In the genomic region with DNA sequence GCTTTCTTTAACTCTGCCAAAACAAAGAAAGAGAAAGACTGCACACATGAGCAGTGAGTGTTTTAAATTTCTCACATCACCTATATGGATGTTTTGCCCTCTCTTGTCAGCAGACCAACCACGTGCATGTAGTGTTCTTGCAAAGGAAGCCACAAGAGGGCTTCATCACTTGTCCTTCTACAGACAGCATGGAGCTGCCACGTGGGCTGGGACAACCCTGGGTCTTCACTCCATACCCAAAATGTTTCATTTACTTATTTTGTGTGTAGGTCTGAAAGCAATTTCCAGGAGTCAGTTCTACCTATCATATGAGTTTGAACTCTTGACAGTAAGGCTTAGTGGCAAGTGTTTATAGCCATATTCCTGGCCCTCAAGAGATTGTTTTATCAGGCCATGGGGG, we compare ENCODE assay signal across 8 mouse cellular contexts. TPM values are rescaled to one million over a fixed set of nuclear protein-coding genes. Genes with fewer than 3 reads are reported as not detected.
DNase-seq lines count a peak whose midpoint lies in the region; ATAC-seq and TF ChIP-seq lines count a peak whose summit lies in the region.

No protein-coding gene starts in this region.

- no peaks in the 10 kb centered on the region for H3K27me3 ChIP-seq in lung, embryonic 14.5 days (ENCODE audit: insufficient read depth, low read length)
- H3K27me3 ChIP-seq in heart, postnatal 0 days (ENCODE audit: control insufficient read depth, insufficient read depth, low read length) = no peaks in the 10 kb centered on the region
- H3K27me3 ChIP-seq in liver, embryonic 14.5 days (ENCODE audit: control insufficient read depth, insufficient read depth, low read length) = no peaks in the 10 kb centered on the region
- H3K27me3 ChIP-seq in small intestine, adult 2 months (ENCODE audit: control insufficient read depth, insufficient read depth, low read length) = no peaks in the 10 kb centered on the region

- no peak overlapping the region for H3K27ac ChIP-seq in lung, embryonic 14.5 days (ENCODE audit: low read depth)
- H3K27ac ChIP-seq in heart, postnatal 0 days (ENCODE audit: low read depth) = 0 out of 2 replicates have a peak overlapping the region, but pooled peaks have one; percentile 99
- peak overlapping the region; percentile 33 for H3K27ac ChIP-seq in liver, embryonic 14.5 days
- H3K27ac ChIP-seq in small intestine, adult 2 months (ENCODE audit: insufficient read depth, low read depth, low read length) = no peak overlapping the region

- peak; percentile 71 for DNase-seq in lung, embryonic 14.5 days
- no peak for DNase-seq in lung, adult 18-20 months
- DNase-seq in brain, embryonic 14.5 days (ENCODE audit: low read depth) = peak; percentile 22
- DNase-seq in heart, postnatal 0 days (ENCODE audit: low spot score) = peak; percentile 23
- peak in 1 of 3 experiments; percentile 48 for DNase-seq in liver, embryonic 14.5 days (ENCODE audit: low read depth in 3 of 3, low spot score in 3 of 3)
- no peak for DNase-seq in layer of hippocampus, postnatal 14 days (ENCODE audit: low spot score in 2 of 2)
- no peak for DNase-seq in gastrocnemius, adult 8-10 months (ENCODE audit: low spot score in 2 of 2)

- TF ChIP-seq CTCF in lung, embryonic 14.5 days (IDR thresholded peaks at IDR 0.05; ENCODE audit: low read depth) = peak; percentile 53
- TF ChIP-seq CTCF in brain, embryonic 14.5 days (IDR thresholded peaks at IDR 0.05; ENCODE audit: borderline replicate concordance, extremely low read depth, insufficient read depth, insufficient read length) = peak; percentile 17; the same call in 1 of the 2 replicates
- TF ChIP-seq CTCF in heart, postnatal 0 days (IDR thresholded peaks at IDR 0.05; ENCODE audit: low read depth) = no peak
- peak; percentile 61 for TF ChIP-seq CTCF in liver, embryonic 14.5 days (IDR thresholded peaks at IDR 0.05; ENCODE audit: low read depth)
- TF ChIP-seq CTCF in small intestine, adult 2 months (IDR thresholded peaks at IDR 0.05; ENCODE audit: extremely low read depth, insufficient read length, insufficient replicate concordance, low read depth, low read length) = no peak

- TF ChIP-seq EP300 in heart, postnatal 0 days (IDR thresholded peaks at IDR 0.05; ENCODE audit: low read depth) = no peak
- no peak for TF ChIP-seq EP300 in liver, embryonic 14.5 days (IDR thresholded peaks at IDR 0.05; ENCODE audit: low read depth)

- H3K4me2 ChIP-seq in lung, embryonic 14.5 days = peak overlapping the region; percentile 77
- peak overlapping the region; percentile 91 for H3K4me2 ChIP-seq in heart, postnatal 0 days (ENCODE audit: low read depth, low read length)
- H3K4me2 ChIP-seq in liver, embryonic 14.5 days (ENCODE audit: low read depth) = peak overlapping the region; percentile 80

- H3K4me1 ChIP-seq in lung, embryonic 14.5 days (ENCODE audit: insufficient read depth) = no peaks in the 10 kb centered on the region; the same call in 1 of the 2 replicates
- H3K4me1 ChIP-seq in heart, postnatal 0 days (ENCODE audit: control insufficient read depth, insufficient read depth) = peaks cover 19% of the 10 kb centered on the region
- peaks cover 23 to 26% of the 10 kb centered on the region in 2 experiments for H3K4me1 ChIP-seq in liver, embryonic 14.5 days (replicated peaks; ENCODE audit: control insufficient read depth in 2 of 2, insufficient read depth in 2 of 2, low read length in 1 of 2)
- H3K4me1 ChIP-seq in small intestine, adult 2 months (ENCODE audit: control insufficient read depth, insufficient read depth, insufficient read length, low read length) = 0 out of 2 replicates have a peak, but pooled peaks cover 4% of the 10 kb centered on the region

- peaks cover 62% of the 10 kb centered on the region for H3K36me3 ChIP-seq in lung, embryonic 14.5 days (ENCODE audit: insufficient read depth)
- peaks cover 49% of the 10 kb centered on the region for H3K36me3 ChIP-seq in heart, postnatal 0 days (replicated peaks; ENCODE audit: control insufficient read depth, insufficient read depth, low read length)
- H3K36me3 ChIP-seq in liver, embryonic 14.5 days (replicated peaks; ENCODE audit: control insufficient read depth, insufficient read depth, low read depth) = peaks cover 48% of the 10 kb centered on the region
- peaks cover 34% of the 10 kb centered on the region for H3K36me3 ChIP-seq in small intestine, adult 2 months (ENCODE audit: control insufficient read depth, insufficient read depth, low read length)

- no peak for ATAC-seq in lung, embryonic 14.5 days (ENCODE audit: insufficient read depth)
- no peak for ATAC-seq in heart, postnatal 0 days (ENCODE audit: insufficient read depth, low read depth)
- ATAC-seq in liver, embryonic 14.5 days (ENCODE audit: insufficient read depth) = no peak

- no peaks in the 10 kb centered on the region for H3K9me3 ChIP-seq in lung, embryonic 14.5 days (ENCODE audit: low read depth, low read length)
- H3K9me3 ChIP-seq in heart, postnatal 0 days (replicated peaks; ENCODE audit: control insufficient read depth, low read length) = no peaks in the 10 kb centered on the region
- H3K9me3 ChIP-seq in liver, embryonic 14.5 days (ENCODE audit: control insufficient read depth, low read length) = no peaks in the 10 kb centered on the region

- H3K9ac ChIP-seq in lung, embryonic 14.5 days = peak overlapping the region; percentile 90
- H3K9ac ChIP-seq in heart, postnatal 0 days (replicated peaks; ENCODE audit: low read depth, low read length) = peak overlapping the region; percentile 96; the same call in 1 of the 2 replicates
- H3K9ac ChIP-seq in liver, embryonic 14.5 days (replicated peaks) = peak overlapping the region; percentile 94

- H3K4me3 ChIP-seq in lung, embryonic 14.5 days (ENCODE audit: low read depth, low read length) = peak overlapping the region; percentile 90
- H3K4me3 ChIP-seq in heart, postnatal 0 days (ENCODE audit: low read depth, low read length) = peak overlapping the region; percentile 76
- peak overlapping the region; percentile 75 to 87 for H3K4me3 ChIP-seq in liver, embryonic 14.5 days (ENCODE audit: insufficient read depth in 1 of 2, low read depth in 2 of 2, low read length in 2 of 2)
- peak overlapping the region; percentile 100; the same call in 1 of the 2 replicates for H3K4me3 ChIP-seq in small intestine, adult 2 months (ENCODE audit: low read depth, low read length)

- 1% methylated on average over 2 of the region's 2 CpGs for WGBS in lung, embryonic 14.5 days
- 0% methylated on average over 2 of the region's 2 CpGs for WGBS in heart, postnatal 0 days
- 0% methylated on average over 2 of the region's 2 CpGs for WGBS in liver, embryonic 14.5 days (ENCODE audit: insufficient replicate concordance)
- 1% methylated on average over 2 of the region's 2 CpGs for WGBS in small intestine, adult 2 months

- TF ChIP-seq POLR2A in brain, embryonic 14.5 days (IDR thresholded peaks at IDR 0.05; ENCODE audit: borderline replicate concordance, extremely low read depth, insufficient read depth, insufficient read length, poor library complexity, severe bottlenecking) = no peak
- no peak for TF ChIP-seq POLR2A in small intestine, adult 2 months (IDR thresholded peaks at IDR 0.05; ENCODE audit: low read depth, low read length)

RNA-seq across cellular contexts. Expression of a gene that starts 1.1 kb away (rescaled TPM):
- 101 and 110 TPM in 2 replicates for polyA plus RNA-seq in lung, embryonic 14.5 days (2014; fragmentation: Nextera tagmentation; extraction: Ambion mirVana)
- polyA plus RNA-seq in brain, embryonic 14.5 days (2012; rRNA removed) = 40.4 and 48.8 TPM in 2 replicates
- 31.9 and 65.0 TPM in 2 replicates for total RNA-seq in heart, postnatal 0 days (2014; rRNA removed; ENCODE audit: low replicate concordance)
- polyA plus RNA-seq in heart, postnatal 0 days (2015; fragmentation: Nextera tagmentation; extraction: Ambion mirVana) = 63.2 and 66.5 TPM in 2 replicates
- polyA plus RNA-seq in liver, embryonic 14.5 days (2012; rRNA removed) = 7.2 and 10.3 TPM in 2 replicates
- polyA plus RNA-seq in liver, embryonic 14.5 days (2014; fragmentation: Nextera tagmentation; extraction: Ambion mirVana) = 35.3 and 36.9 TPM in 2 replicates
- polyA plus RNA-seq in small intestine, adult 2 months (2012; rRNA removed) = 3.8 and 6.8 TPM in 2 replicates
- total RNA-seq in layer of hippocampus, postnatal 14 days (2021) = 10 to 100 TPM; 56.1 to 57.1 TPM
- 10 to 100 TPM; 38.3 to 45.6 (median 39.8) TPM for total RNA-seq in gastrocnemius, adult 8-10 months (2022)

RNA-seq across cellular contexts. Expression of a gene that starts 1.1 kb away (rescaled TPM):
- 126 and 128 TPM in 2 replicates for polyA plus RNA-seq in lung, embryonic 14.5 days (2014; fragmentation: Nextera tagmentation; extraction: Ambion mirVana)
- polyA plus RNA-seq in brain, embryonic 14.5 days (2012; rRNA removed) = 60.1 and 76.3 TPM in 2 replicates
- total RNA-seq in heart, postnatal 0 days (2014; rRNA removed; ENCODE audit: low replicate concordance) = 30.5 and 45.8 TPM in 2 replicates
- 30.7 and 37.3 TPM in 2 replicates for polyA plus RNA-seq in heart, postnatal 0 days (2015; fragmentation: Nextera tagmentation; extraction: Ambion mirVana)
- 50.2 and 88.0 TPM in 2 replicates for polyA plus RNA-seq in liver, embryonic 14.5 days (2012; rRNA removed)
- polyA plus RNA-seq in liver, embryonic 14.5 days (2014; fragmentation: Nextera tagmentation; extraction: Ambion mirVana) = 90.8 and 91.8 TPM in 2 replicates
- polyA plus RNA-seq in small intestine, adult 2 months (2012; rRNA removed) = 3.3 and 5.5 TPM in 2 replicates
- total RNA-seq in layer of hippocampus, postnatal 14 days (2021) = 10 to 100 TPM; 43.3 to 45.6 TPM
- total RNA-seq in gastrocnemius, adult 8-10 months (2022) = 10 to 100 TPM; 25.7 to 35.9 (median 30.8) TPM

RNA-seq across cellular contexts. Expression of a gene that starts 16.4 kb away (rescaled TPM):
- polyA plus RNA-seq in lung, embryonic 14.5 days (2014; fragmentation: Nextera tagmentation; extraction: Ambion mirVana) = 352 and 383 TPM in 2 replicates
- polyA plus RNA-seq in brain, embryonic 14.5 days (2012; rRNA removed) = 203 and 258 TPM in 2 replicates
- 309 and 340 TPM in 2 replicates for total RNA-seq in heart, postnatal 0 days (2014; rRNA removed; ENCODE audit: low replicate concordance)
- polyA plus RNA-seq in heart, postnatal 0 days (2015; fragmentation: Nextera tagmentation; extraction: Ambion mirVana) = 429 and 459 TPM in 2 replicates
- polyA plus RNA-seq in liver, embryonic 14.5 days (2012; rRNA removed) = 157 and 292 TPM in 2 replicates
- 307 and 323 TPM in 2 replicates for polyA plus RNA-seq in liver, embryonic 14.5 days (2014; fragmentation: Nextera tagmentation; extraction: Ambion mirVana)
- polyA plus RNA-seq in small intestine, adult 2 months (2012; rRNA removed) = 39.4 and 64.5 TPM in 2 replicates
- total RNA-seq in layer of hippocampus, postnatal 14 days (2021) = 100 to 1,000 TPM; 173 to 181 TPM
- 100 to 1,000 TPM; 121 to 132 (median 130) TPM for total RNA-seq in gastrocnemius, adult 8-10 months (2022)

RNA-seq across cellular contexts. Expression of a gene that starts 16.7 kb away (rescaled TPM):
- polyA plus RNA-seq in lung, embryonic 14.5 days (2014; fragmentation: Nextera tagmentation; extraction: Ambion mirVana) = 69.1 and 69.6 TPM in 2 replicates
- polyA plus RNA-seq in brain, embryonic 14.5 days (2012; rRNA removed) = 100 and 116 TPM in 2 replicates
- 28.7 and 39.0 TPM in 2 replicates for total RNA-seq in heart, postnatal 0 days (2014; rRNA removed; ENCODE audit: low replicate concordance)
- polyA plus RNA-seq in heart, postnatal 0 days (2015; fragmentation: Nextera tagmentation; extraction: Ambion mirVana) = 30.6 and 30.9 TPM in 2 replicates
- polyA plus RNA-seq in liver, embryonic 14.5 days (2012; rRNA removed) = 12.6 and 18.4 TPM in 2 replicates
- 17.5 and 17.7 TPM in 2 replicates for polyA plus RNA-seq in liver, embryonic 14.5 days (2014; fragmentation: Nextera tagmentation; extraction: Ambion mirVana)
- 2.6 and 4.1 TPM in 2 replicates for polyA plus RNA-seq in small intestine, adult 2 months (2012; rRNA removed)
- total RNA-seq in layer of hippocampus, postnatal 14 days (2021) = 10 to 100 TPM; 36.8 to 38.0 TPM
- 10 to 100 TPM; 10.6 to 12.5 (median 11.8) TPM for total RNA-seq in gastrocnemius, adult 8-10 months (2022)

Comparison
In these comparisons a context has a peak if more than half of its experiments do, and no peak if none do; other contexts are left out.
1. DNase-seq: peak in lung, embryonic 14.5 days (single experiment), brain, embryonic 14.5 days (single experiment) and heart, postnatal 0 days (single experiment); none in lung, adult 18-20 months (0 of 2), layer of hippocampus, postnatal 14 days (0 of 2) and gastrocnemius, adult 8-10 months (0 of 2).
2. H3K27ac ChIP-seq: peak in heart, postnatal 0 days (single experiment) and liver, embryonic 14.5 days (single experiment); none in lung, embryonic 14.5 days (single experiment) and small intestine, adult 2 months (single experiment).
3. CTCF ChIP-seq: peak in lung, embryonic 14.5 days (single experiment), brain, embryonic 14.5 days (single experiment) and liver, embryonic 14.5 days (single experiment); none in heart, postnatal 0 days (single experiment) and small intestine, adult 2 months (single experiment).
4. Peak in every context shown above with its lines, with median percentiles within 50 percentile points of each other: H3K4me2 ChIP-seq, H3K4me3 ChIP-seq and H3K9ac ChIP-seq.